Mouse (Mus musculus) C2C12 (cell line): Measurements from ENCODE around the gene Dnah11. TPM values are rescaled to one million over a fixed set of nuclear protein-coding genes. Genes with fewer than 3 reads are reported as not detected.

Experiments
- H3K27me3 ChIP-seq: one replicate; pipeline ENCODE4 v1.6.1; 2011; ENCODE audit not compliant: control insufficient read depth, insufficient read depth, insufficient read length
- H3K36me3 ChIP-seq: one replicate; pipeline ENCODE4 v1.6.1; 2011; ENCODE audit not compliant: control insufficient read depth, insufficient read depth
- H3K4me3 ChIP-seq: one replicate; pipeline ENCODE4 v1.5.1; 2011; ENCODE audit warnings: mild to moderate bottlenecking, control low read depth; ENCODE audit not compliant: poor library complexity, insufficient read depth, severe bottlenecking
- H3K79me2 ChIP-seq: one replicate; pipeline ENCODE4 v1.6.1; 2011; ENCODE audit not compliant: control insufficient read depth, insufficient read depth
- H3K79me3 ChIP-seq: one replicate; pipeline ENCODE4 v1.6.1; 2011; ENCODE audit warnings: low read depth, control low read depth
- H3ac ChIP-seq: one replicate; pipeline ENCODE3; 2011; ENCODE audit warnings: low read depth; ENCODE audit not compliant: control insufficient read depth, insufficient read length
- CEBPB ChIP-seq: IDR thresholded peaks from one replicate; pipeline ENCODE4 v1.6.1; 2011; ENCODE audit warnings: low read depth, mild to moderate bottlenecking, control low read depth, moderate library complexity
- CTCF ChIP-seq: IDR thresholded peaks from one replicate; pipeline ENCODE4 v1.5.1; 2011; ENCODE audit not compliant: control insufficient read depth, insufficient read depth, insufficient read length
- FOSL1 ChIP-seq: IDR thresholded peaks from one replicate; pipeline ENCODE4 v1.8.0; 2011; ENCODE audit warnings: mild to moderate bottlenecking, low read length; ENCODE audit not compliant: poor library complexity, insufficient read depth, severe bottlenecking
- MAX ChIP-seq: IDR thresholded peaks from one replicate; pipeline ENCODE4 v1.6.1; 2011; ENCODE audit warnings: mild to moderate bottlenecking, control low read depth
- MYOD1 ChIP-seq: IDR thresholded peaks from one replicate; pipeline ENCODE4 v1.6.1; 2011; ENCODE audit warnings: low read depth; ENCODE audit not compliant: control insufficient read depth, insufficient read length
- MYOG ChIP-seq: IDR thresholded peaks from one replicate; pipeline ENCODE4 v1.6.1; 2011; ENCODE audit not compliant: control insufficient read depth, insufficient read length; ENCODE audit errors: extremely low read depth
- USF1 ChIP-seq: IDR thresholded peaks from one replicate; pipeline ENCODE4 v1.6.1; 2011; ENCODE audit warnings: low read depth, mild to moderate bottlenecking, control low read depth, moderate library complexity
- polyA plus RNA-seq: library from polyadenylated mRNA; unstranded; fragments of >200 nt; fragmentation: generic; extraction: Trizol; gene quantifications from one replicate; pipeline ENCODE4 v1.2.1, GENCODE M21; 2012; ENCODE audit warnings: missing spikeins

Dnah11 gene
- polyA plus RNA-seq, 1 experiment: under 0.01 TPM

DNA sequence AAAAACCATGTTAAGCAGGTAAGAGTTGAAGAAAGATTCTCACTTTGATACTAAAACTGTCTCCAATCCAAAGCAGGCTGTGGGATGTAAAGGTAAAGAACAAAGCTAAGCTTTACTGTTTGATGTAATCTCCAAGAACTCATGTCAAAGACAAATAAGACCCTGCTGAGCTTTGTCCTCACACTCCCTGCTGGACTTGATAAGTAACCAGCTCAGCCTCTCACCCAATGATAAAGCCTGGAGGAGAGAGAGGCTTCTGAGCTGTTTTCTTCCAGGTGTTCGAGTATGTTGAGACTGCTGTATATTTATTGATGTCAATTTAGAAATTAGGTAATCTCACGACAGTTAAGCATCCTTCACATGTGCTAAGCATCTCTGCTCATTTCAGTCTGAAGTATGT is 11.2 kb downstream of the Dnah11 start:
- H3K27me3 ChIP-seq: no peaks in the 10 kb centered on the region
- H3K4me3 ChIP-seq: no peak overlapping the region
- no peaks in the 10 kb centered on the region for H3K36me3 ChIP-seq
- H3K79me3 ChIP-seq: no peaks in the 10 kb centered on the region
- no peaks in the 10 kb centered on the region for H3K79me2 ChIP-seq
- TF ChIP-seq USF1 (no peak), MYOD1 (no peak), CEBPB (no peak), MYOG (no peak), FOSL1 (no peak), CTCF (no peak), MAX (no peak)
- no peak overlapping the region for H3ac ChIP-seq

GRCm38 (mm10) chr12:118186881-118187489 is 11.9 kb downstream of the Dnah11 start:
- Histone ChIP-seq H3ac (no peak overlapping the region), H3K36me3 (no peaks in the 10 kb centered on the region), H3K79me2 (no peaks in the 10 kb centered on the region), H3K27me3 (no peaks in the 10 kb centered on the region), H3K79me3 (no peaks in the 10 kb centered on the region), H3K4me3 (no peak overlapping the region)
- TF ChIP-seq FOSL1 (no peak), USF1 (no peak), CTCF (no peak), MAX (no peak), MYOD1 (no peak), CEBPB (no peak), MYOG (no peak)

- Histone ChIP-seq H3K36me3 (no peaks in the 10 kb centered on the region), H3K79me2 (no peaks in the 10 kb centered on the region), H3K79me3 (no peaks in the 10 kb centered on the region), H3K27me3 (no peaks in the 10 kb centered on the region), H3ac (no peak overlapping the region), H3K4me3 (no peak overlapping the region)
- no peak for TF ChIP-seq CTCF
- TF ChIP-seq MYOG: no peak
- no peak for TF ChIP-seq FOSL1
- TF ChIP-seq USF1: no peak
- TF ChIP-seq CEBPB: no peak
- no peak for TF ChIP-seq MYOD1
- TF ChIP-seq MAX: no peak
These were observed 12.5 kb downstream of the Dnah11 start for GRCm38 (mm10) chr12:118186120-118186880.

GRCm38 (mm10) chr12:118184731-118185130 is 14.1 kb downstream of the Dnah11 start:
- Histone ChIP-seq H3K79me2 (no peaks in the 10 kb centered on the region), H3ac (no peak overlapping the region), H3K79me3 (no peaks in the 10 kb centered on the region), H3K27me3 (no peaks in the 10 kb centered on the region), H3K36me3 (no peaks in the 10 kb centered on the region), H3K4me3 (no peak overlapping the region)
- TF ChIP-seq CTCF (no peak), USF1 (no peak), MAX (no peak), MYOD1 (no peak), FOSL1 (no peak)

GRCm38 (mm10) chr12:118177756-118178155 is 21.1 kb downstream of the Dnah11 start:
- no peak overlapping the region for H3K4me3 ChIP-seq
- H3K36me3 ChIP-seq: no peaks in the 10 kb centered on the region
- TF ChIP-seq CEBPB (no peak), MAX (no peak), FOSL1 (no peak), MYOD1 (no peak), CTCF (no peak), MYOG (no peak), USF1 (no peak)
- no peaks in the 10 kb centered on the region for H3K79me3 ChIP-seq
- no peaks in the 10 kb centered on the region for H3K79me2 ChIP-seq
- H3K27me3 ChIP-seq: no peaks in the 10 kb centered on the region
- no peak overlapping the region for H3ac ChIP-seq

DNA sequence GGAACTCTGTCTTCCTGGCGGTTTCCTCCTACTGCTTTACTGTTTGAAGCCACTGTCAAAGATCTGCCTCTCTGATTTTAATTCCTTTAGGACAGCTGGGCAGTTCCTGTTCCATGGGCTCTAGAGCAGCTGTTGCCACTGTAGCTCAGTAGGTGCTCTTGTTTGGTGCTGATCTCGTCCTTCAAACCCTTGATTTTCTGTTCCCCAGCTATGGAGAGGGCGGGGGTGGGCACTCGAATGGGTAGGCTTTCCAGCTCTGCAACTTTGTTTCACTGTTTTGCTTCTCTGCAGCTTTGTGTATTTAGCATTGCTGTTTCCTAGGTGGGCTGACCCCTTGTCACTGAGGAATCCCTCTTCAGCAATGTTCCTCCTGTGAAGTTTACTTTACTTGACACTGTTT is 34.1 kb downstream of the Dnah11 start:
- no peaks in the 10 kb centered on the region for H3K27me3 ChIP-seq
- H3ac ChIP-seq: no peak overlapping the region
- no peak for TF ChIP-seq MAX
- no peak for TF ChIP-seq USF1
- TF ChIP-seq CEBPB: no peak
- TF ChIP-seq MYOD1: no peak

More for the DNA sequence above, 34.1 kb downstream of the Dnah11 start:
- no peak overlapping the region for H3K4me3 ChIP-seq
- no peaks in the 10 kb centered on the region for H3K36me3 ChIP-seq
- no peaks in the 10 kb centered on the region for H3K79me2 ChIP-seq
- H3K79me3 ChIP-seq: no peaks in the 10 kb centered on the region
